Mouse (Mus musculus) neural tube, embryonic 14.5 days (tissue): ENCODE measurements at regions not wholly inside any gene's neighbourhood (a gene's known extent, or its start where the extent isn't known, plus 50 kb on each side); places are given as distances from the start of the nearest gene placed in this dataset.

Experiments used
- ATAC-seq: fragments of 200-750 bp; cut with Nextera tagmentation; 2 replicates; pipeline ENCODE4 v1.8.0; 2017; ENCODE audit warnings: low read depth, mild to moderate bottlenecking, moderate TSS enrichment, moderate library complexity
- H3K27ac ChIP-seq: fragments of 300-500 bp; sonication (generic); 2 replicates; pipeline ENCODE4 v1.5.1; 2014; ENCODE audit warnings: low read depth, mild to moderate bottlenecking, control low read depth, low read length, moderate library complexity, mixed read lengths
- H3K27me3 ChIP-seq: fragments of 300-500 bp; sonication (generic); 2 replicates; pipeline ENCODE4 v1.6.1; 2014; ENCODE audit warnings: low read length; ENCODE audit not compliant: control insufficient read depth, insufficient read depth
- H3K36me3 ChIP-seq: fragments of 300-500 bp; sonication (generic); 2 replicates; pipeline ENCODE4 v1.6.1; 2014; ENCODE audit warnings: low read length, mixed read lengths; ENCODE audit not compliant: control insufficient read depth, insufficient read depth
- H3K4me1 ChIP-seq: fragments of 300-500 bp; sonication (generic); 2 replicates; pipeline ENCODE4 v1.6.1; 2014; ENCODE audit warnings: low read length; ENCODE audit not compliant: control insufficient read depth, insufficient read depth
- H3K4me2 ChIP-seq: fragments of 300-500 bp; sonication (generic); 2 replicates; pipeline ENCODE4 v1.6.1; 2014; ENCODE audit warnings: mild to moderate bottlenecking, low read depth, low read length, control low read depth
- H3K4me3 ChIP-seq: fragments of 300-500 bp; sonication (generic); 2 replicates; pipeline ENCODE4 v1.5.1; 2014; ENCODE audit warnings: low read depth, low read length, control low read depth, mixed read lengths
- H3K9ac ChIP-seq: fragments of 300-500 bp; sonication (generic); replicated peaks from 2 replicates; pipeline ENCODE4 v1.6.1; 2014; ENCODE audit warnings: low read depth, mild to moderate bottlenecking, control low read depth, low read length, mixed read lengths
- H3K9me3 ChIP-seq: fragments of 300-500 bp; sonication (generic); 2 replicates; pipeline ENCODE4 v1.6.1; 2016; ENCODE audit warnings: low read length; ENCODE audit not compliant: control insufficient read depth
- WGBS: fragments of 180-500 bp; shearing (Covaris S2); extraction: QIAGEN DNeasy Blood & Tissue Kit; methylation state at CpG from one replicate; pipeline ENCODE4 v1.1.7; 2014; 5-methylcytosine and 5-hydroxymethylcytosine counted together

DNA sequence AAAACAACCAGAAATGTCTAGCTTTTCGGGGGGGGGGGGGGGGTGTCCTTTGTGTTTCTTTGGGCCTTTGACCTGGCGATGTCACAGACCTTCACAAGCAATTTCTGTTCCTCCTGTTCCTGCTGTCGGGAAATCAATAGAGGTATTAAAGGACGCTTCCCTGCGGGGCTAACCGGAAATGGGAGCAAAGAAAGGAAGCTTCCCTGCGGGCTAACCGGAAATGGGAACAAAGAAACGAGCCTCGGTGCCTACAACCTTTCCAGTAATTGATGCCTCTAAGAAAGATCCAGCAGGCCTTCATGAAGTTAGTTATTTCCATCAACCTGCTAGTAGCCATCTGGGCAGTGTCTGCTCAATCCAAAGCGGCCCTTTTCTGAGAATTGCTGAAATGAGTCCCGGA lies 78.2 kb upstream of the Phyhipl start:
- 74% methylated on average over 12 of the region's 12 CpGs for WGBS
- Histone ChIP-seq H3K4me1 (no peaks in the 10 kb centered on the region), H3K27me3 (no peaks in the 10 kb centered on the region), H3K4me2 (no peak overlapping the region), H3K36me3 (no peaks in the 10 kb centered on the region), H3K9ac (no peak overlapping the region), H3K27ac (no peak overlapping the region), H3K4me3 (no peak overlapping the region), H3K9me3 (no peaks in the 10 kb centered on the region)
- ATAC-seq: no peak

DNA sequence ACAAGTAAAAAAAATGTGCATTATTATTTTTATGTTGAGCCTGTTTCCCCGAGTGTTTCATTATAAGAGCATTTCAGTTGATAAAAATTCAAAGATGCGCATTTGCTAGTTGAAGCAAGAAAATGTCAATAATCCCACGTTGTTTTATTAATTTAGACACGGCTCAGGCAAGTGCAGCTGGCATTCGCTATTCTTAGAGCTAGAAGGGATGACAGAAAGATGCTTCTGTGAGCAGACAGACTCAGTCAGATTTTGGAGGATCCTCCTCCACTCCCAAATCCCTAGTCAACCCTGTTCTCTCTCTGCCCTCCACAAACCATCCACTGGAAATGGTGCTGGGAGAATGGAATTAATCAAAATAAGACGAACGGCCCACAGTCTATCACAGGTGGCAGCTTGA lies 77.7 kb upstream of the Phyhipl start:
- WGBS: 76% methylated on average over 7 of the region's 7 CpGs
- Histone ChIP-seq H3K27ac (no peak overlapping the region), H3K9me3 (no peaks in the 10 kb centered on the region), H3K9ac (no peak overlapping the region), H3K27me3 (no peaks in the 10 kb centered on the region), H3K4me3 (no peak overlapping the region), H3K4me2 (no peak overlapping the region), H3K36me3 (no peaks in the 10 kb centered on the region), H3K4me1 (no peaks in the 10 kb centered on the region)
- ATAC-seq: no peak

DNA sequence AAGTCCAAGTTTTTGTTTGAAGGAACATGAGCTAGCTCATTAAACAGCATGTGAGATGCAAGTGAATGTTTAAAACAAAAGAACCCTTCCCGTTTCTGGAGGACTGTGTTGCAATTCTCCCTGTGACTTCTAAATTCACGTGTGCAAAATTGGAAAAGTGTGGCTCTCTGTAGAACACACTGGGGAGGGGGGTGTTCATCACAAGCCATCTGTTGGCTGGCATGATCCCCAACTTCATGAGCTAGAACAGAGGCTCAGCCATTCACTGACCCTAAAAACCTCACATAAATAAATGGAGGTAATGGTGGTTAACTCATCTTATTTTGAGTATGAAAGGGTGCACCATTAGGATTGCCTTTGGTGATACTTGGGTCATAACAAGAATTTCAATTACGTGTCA lies 69.3 kb upstream of the Phyhipl start:
- no peak overlapping the region for H3K4me2 ChIP-seq
- ATAC-seq: no peak
- 89% methylated on average over 3 of the region's 3 CpGs for WGBS
- no peak overlapping the region for H3K27ac ChIP-seq
- H3K9me3 ChIP-seq: no peaks in the 10 kb centered on the region
- no peaks in the 10 kb centered on the region for H3K36me3 ChIP-seq
- H3K4me3 ChIP-seq: no peak overlapping the region
- no peaks in the 10 kb centered on the region for H3K4me1 ChIP-seq
- H3K9ac ChIP-seq: no peak overlapping the region
- H3K27me3 ChIP-seq: no peaks in the 10 kb centered on the region

DNA sequence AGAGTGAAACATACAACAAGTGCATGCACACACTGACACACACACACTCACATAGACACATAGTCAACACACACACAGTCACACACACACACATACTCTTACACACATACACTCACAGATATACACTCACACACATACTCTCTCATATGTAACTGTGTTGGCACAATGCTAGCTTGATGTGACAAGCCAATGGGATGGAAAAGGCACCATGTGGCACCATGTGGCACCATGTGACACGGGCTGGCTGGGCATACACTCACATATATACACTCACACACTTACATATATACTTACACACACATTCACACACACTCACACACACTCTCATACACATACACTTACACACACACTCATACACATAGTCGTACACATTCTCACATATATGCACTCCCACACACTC lies 67.0 kb upstream of the Phyhipl start:
- no peak for ATAC-seq
- WGBS: 91% methylated on average over 2 of the region's 2 CpGs
- H3K4me3 ChIP-seq: no peak overlapping the region
- H3K4me2 ChIP-seq: no peak overlapping the region
- H3K9me3 ChIP-seq: no peaks in the 10 kb centered on the region
- H3K27ac ChIP-seq: no peak overlapping the region
- H3K9ac ChIP-seq: no peak overlapping the region
- H3K27me3 ChIP-seq: no peaks in the 10 kb centered on the region
- no peaks in the 10 kb centered on the region for H3K36me3 ChIP-seq
- no peaks in the 10 kb centered on the region for H3K4me1 ChIP-seq

DNA sequence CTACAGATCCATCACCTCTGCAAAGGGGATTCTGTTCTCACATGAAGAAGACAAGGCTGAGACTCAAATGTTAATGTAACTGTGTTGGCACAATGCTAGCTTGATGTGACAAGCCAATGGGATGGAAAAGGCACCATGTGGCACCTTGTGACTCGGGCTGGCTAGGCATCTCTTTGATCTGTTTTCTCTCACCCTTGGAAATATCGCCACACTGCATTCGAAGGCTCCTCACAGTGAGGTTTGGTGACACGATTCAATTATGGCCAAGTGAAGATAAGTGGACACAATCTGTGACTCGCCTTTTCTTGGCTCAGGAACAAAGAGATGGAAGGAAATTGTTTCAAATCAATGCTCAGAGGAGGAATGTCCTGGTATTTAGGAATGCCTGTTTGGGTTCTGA lies 66.6 kb upstream of the Phyhipl start:
- Histone ChIP-seq H3K4me3 (no peak overlapping the region), H3K4me1 (no peaks in the 10 kb centered on the region), H3K27me3 (no peaks in the 10 kb centered on the region), H3K4me2 (no peak overlapping the region), H3K9ac (no peak overlapping the region), H3K9me3 (no peaks in the 10 kb centered on the region), H3K36me3 (no peaks in the 10 kb centered on the region), H3K27ac (no peak overlapping the region)
- 87% methylated on average over 5 of the region's 5 CpGs for WGBS
- ATAC-seq: no peak

DNA sequence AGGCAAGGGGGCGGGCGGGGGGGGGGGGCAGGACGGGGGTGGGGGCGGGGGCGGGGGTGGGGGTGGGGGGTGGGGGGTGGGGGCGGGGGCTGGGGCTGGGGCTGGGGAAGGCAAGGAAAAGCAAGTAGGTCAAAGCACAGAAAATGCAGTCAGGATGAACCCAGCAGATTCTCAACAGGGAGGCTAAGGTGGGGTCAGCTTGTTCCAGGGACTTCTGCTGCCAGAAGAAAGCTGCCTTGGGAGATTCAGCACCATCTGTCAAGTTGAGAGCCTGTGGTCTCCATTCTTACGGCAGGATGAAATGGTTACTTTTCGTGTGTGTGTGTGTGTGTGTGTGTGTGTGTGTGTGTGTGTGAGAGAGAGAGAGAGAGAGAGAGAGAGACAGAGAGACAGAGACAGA lies 61.7 kb upstream of the Phyhipl start:
- H3K9ac ChIP-seq: no peak overlapping the region
- ATAC-seq: no peak
- H3K9me3 ChIP-seq: no peaks in the 10 kb centered on the region
- no peak overlapping the region for H3K4me3 ChIP-seq
- 8% methylated on average over 3 of the region's 8 CpGs for WGBS
- no peak overlapping the region; the same call in 1 of the 2 replicates for H3K4me2 ChIP-seq
- H3K36me3 ChIP-seq: no peaks in the 10 kb centered on the region
- H3K4me1 ChIP-seq: no peaks in the 10 kb centered on the region
- H3K27me3 ChIP-seq: no peaks in the 10 kb centered on the region
- 0 out of 2 replicates have a peak overlapping the region, but pooled peaks have one; percentile 45 for H3K27ac ChIP-seq

DNA sequence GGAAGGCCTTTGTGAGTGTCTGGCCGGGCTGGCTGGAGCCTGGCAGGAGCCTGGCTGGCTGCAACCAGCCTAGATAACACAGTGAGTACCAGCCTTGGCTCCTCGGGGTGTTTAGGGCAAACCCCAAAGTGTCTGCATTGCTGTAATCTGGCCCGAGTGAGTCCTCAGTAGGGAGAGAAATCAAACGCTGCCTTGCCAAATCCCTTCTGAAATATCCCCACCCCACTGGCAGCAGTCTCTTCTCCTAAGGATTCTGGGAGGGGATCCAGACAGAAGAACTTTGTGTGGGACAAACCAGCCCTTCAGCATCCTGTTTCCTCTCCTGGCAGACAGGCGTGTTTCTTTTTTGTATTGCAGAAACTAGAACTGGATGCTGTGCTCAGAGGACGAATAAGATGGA lies 61.3 kb upstream of the Phyhipl start:
- Histone ChIP-seq H3K4me2 (no peak overlapping the region), H3K9me3 (no peaks in the 10 kb centered on the region), H3K36me3 (no peaks in the 10 kb centered on the region), H3K27me3 (no peaks in the 10 kb centered on the region), H3K27ac (no peak overlapping the region), H3K9ac (no peak overlapping the region), H3K4me1 (no peaks in the 10 kb centered on the region), H3K4me3 (no peak overlapping the region)
- 13% methylated on average over 6 of the region's 6 CpGs for WGBS
- ATAC-seq: peak; percentile 70; the same call in 1 of the 2 replicates

DNA sequence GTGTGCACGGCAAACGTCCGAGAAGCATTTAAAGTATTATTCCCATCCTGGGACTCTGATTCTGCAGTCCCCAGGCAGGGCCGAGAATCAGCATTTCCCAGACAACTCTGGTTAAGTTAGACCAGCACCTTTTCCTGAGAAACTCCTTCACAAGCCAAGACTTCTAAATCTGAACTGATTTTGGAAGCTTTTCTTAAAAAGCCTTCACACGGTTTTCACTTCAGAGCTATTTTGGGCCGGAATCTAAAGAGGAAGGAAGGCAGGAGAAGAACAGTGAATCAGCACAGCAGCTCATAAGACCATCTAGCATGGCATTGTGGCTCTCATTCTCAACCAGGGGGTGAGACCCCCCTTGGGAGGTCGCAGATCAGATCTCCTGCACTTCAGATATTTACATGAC lies 57.5 kb upstream of the Phyhipl start:
- H3K27me3 ChIP-seq: no peaks in the 10 kb centered on the region
- no peak overlapping the region for H3K9ac ChIP-seq
- ATAC-seq: no peak
- H3K4me1 ChIP-seq: no peaks in the 10 kb centered on the region
- no peak overlapping the region for H3K4me2 ChIP-seq
- no peaks in the 10 kb centered on the region for H3K9me3 ChIP-seq
- no peak overlapping the region for H3K27ac ChIP-seq
- no peak overlapping the region for H3K4me3 ChIP-seq
- WGBS: 88% methylated on average over 7 of the region's 7 CpGs
- no peaks in the 10 kb centered on the region for H3K36me3 ChIP-seq

DNA sequence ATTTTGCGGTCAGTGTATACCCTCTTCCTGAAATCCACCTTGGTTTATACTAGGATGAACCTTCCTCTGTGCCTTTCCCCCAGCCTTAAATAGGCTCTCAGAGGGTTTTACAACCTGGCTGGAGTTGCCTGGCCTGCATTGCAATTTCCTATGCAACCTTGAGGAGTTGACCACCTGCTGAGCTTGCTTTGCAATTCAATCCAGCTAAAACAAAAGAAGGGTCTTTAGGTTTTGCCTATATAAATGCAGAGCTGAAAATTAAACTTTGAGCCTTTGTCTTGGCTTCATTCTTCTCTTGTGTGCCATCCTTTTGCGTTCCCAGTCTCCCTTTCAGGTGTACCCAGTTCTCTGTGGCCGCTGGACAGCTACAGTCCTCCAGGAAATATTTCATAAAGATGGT lies 53.0 kb upstream of the Phyhipl start:
- Histone ChIP-seq H3K4me2 (no peak overlapping the region), H3K9me3 (no peaks in the 10 kb centered on the region), H3K36me3 (no peaks in the 10 kb centered on the region), H3K4me1 (no peaks in the 10 kb centered on the region), H3K27me3 (no peaks in the 10 kb centered on the region), H3K27ac (no peak overlapping the region), H3K4me3 (no peak overlapping the region), H3K9ac (no peak overlapping the region)
- ATAC-seq: no peak
- WGBS: 40% methylated on average over 3 of the region's 3 CpGs
